Mouse (Mus musculus) embryo, embryonic 9.5 days (tissue): ENCODE results near the gene Aldh8a1.

Source experiments
- DNase-seq: peaks from one replicate; pipeline ENCODE4 v3.0.0-alpha.2; 2017; ENCODE audit errors: extremely low spot score

Aldh8a1 gene

GRCm38 (mm10) chr10:21376682-21377473 is at the start of gene Aldh8a1:
Gene Aldh8a1 (plus strand): TSS chr10:21377291.
- no peak for DNase-seq

GRCm38 (mm10) chr10:21327605-21328135 is 49.4 kb upstream of the Aldh8a1 start:
- DNase-seq: no peak

- no peak for DNase-seq
These were observed 42.6 kb upstream of the Aldh8a1 start for GRCm38 (mm10) chr10:21334349-21335105.

- no peak for DNase-seq
These were observed 41.6 kb upstream of the Aldh8a1 start for GRCm38 (mm10) chr10:21335534-21335933.

- DNase-seq: no peak
These were observed 39.9 kb upstream of the Aldh8a1 start for GRCm38 (mm10) chr10:21337191-21337590.

- no peak for DNase-seq
These were observed 35.4 kb upstream of the Aldh8a1 start for GRCm38 (mm10) chr10:21341706-21342105.

GRCm38 (mm10) chr10:21342331-21343005 is 34.6 kb upstream of the Aldh8a1 start:
- DNase-seq: no peak

GRCm38 (mm10) chr10:21347332-21347731 is 29.8 kb upstream of the Aldh8a1 start:
- no peak for DNase-seq

GRCm38 (mm10) chr10:21349449-21349848 is 27.6 kb upstream of the Aldh8a1 start:
- no peak for DNase-seq

GRCm38 (mm10) chr10:21349946-21350345 is 27.1 kb upstream of the Aldh8a1 start:
- DNase-seq: no peak

GRCm38 (mm10) chr10:21350531-21351515 is 26.3 kb upstream of the Aldh8a1 start:
- no peak for DNase-seq

GRCm38 (mm10) chr10:21351766-21352165 is 25.3 kb upstream of the Aldh8a1 start:
- no peak for DNase-seq

- DNase-seq: no peak
These were observed 23.2 kb upstream of the Aldh8a1 start for GRCm38 (mm10) chr10:21353890-21354289.

- no peak for DNase-seq
These were observed 22.6 kb upstream of the Aldh8a1 start for GRCm38 (mm10) chr10:21354506-21354905.

- DNase-seq: no peak
These were observed 19.1 kb upstream of the Aldh8a1 start for GRCm38 (mm10) chr10:21357986-21358385.

- no peak for DNase-seq
These were observed 18.0 kb upstream of the Aldh8a1 start for GRCm38 (mm10) chr10:21359086-21359485.

GRCm38 (mm10) chr10:21361871-21362270 is 15.2 kb upstream of the Aldh8a1 start:
- DNase-seq: no peak

- no peak for DNase-seq
These were observed 13.8 kb upstream of the Aldh8a1 start for GRCm38 (mm10) chr10:21363297-21363696.

GRCm38 (mm10) chr10:21364946-21365345 is 12.1 kb upstream of the Aldh8a1 start:
- DNase-seq: no peak

- no peak for DNase-seq
These were observed 11.2 kb upstream of the Aldh8a1 start for GRCm38 (mm10) chr10:21365897-21366296.

GRCm38 (mm10) chr10:21366471-21366870 is 10.6 kb upstream of the Aldh8a1 start:
- no peak for DNase-seq
